24 mouse cellular contexts compared by ENCODE assay signal in the genomic region with DNA sequence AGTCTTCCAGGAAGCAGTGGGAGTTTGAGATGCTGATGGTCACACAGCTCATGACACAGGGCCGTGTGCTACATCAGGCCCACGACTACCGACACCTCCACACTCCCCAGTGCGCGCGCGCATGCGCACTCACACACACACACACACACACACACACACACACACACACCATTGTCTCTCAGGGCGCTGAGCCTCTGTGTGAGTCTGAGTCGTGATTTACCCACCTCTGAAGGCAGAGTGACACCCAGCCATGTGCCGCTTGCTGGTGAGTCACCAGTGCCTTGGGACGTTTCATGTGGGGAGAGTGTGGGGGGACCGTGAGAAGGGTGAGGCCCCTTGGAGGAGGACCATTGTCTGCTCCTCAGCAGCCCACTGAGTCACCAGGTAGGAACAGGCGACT. TPM values are rescaled to one million over a fixed set of nuclear protein-coding genes. Genes with fewer than 3 reads are reported as not detected.
DNase-seq lines count a peak whose midpoint lies in the region; ATAC-seq lines count a peak whose summit lies in the region.
"Had no signal": no experiment of that assay in that cellular context is flagged by ENCODE, and none has a peak within 500 bp of the region (broad histone marks: within the 10 kb centered on the region; RNA-seq: fewer than 3 reads in every experiment).

No protein-coding gene starts in this region.

- no peak for DNase-seq in hindbrain, embryonic 10.5 days (ENCODE audit: low spot score)
- DNase-seq in right cerebral cortex, adult 2 months (ENCODE audit: low spot score in 2 of 2), result peak; percentile 49 to 65
- no peak for DNase-seq in right cerebral cortex, postnatal 14 days
- peak; percentile 31 to 69 for DNase-seq in left cerebral cortex, postnatal 25 days (ENCODE audit: low spot score in 2 of 2)
- DNase-seq in lung, postnatal 4 days, result no peak
- no peak for DNase-seq in adrenal gland, adult (ENCODE audit: inconsistent age in 2 of 2, low spot score in 1 of 2)
- DNase-seq: adrenal gland, postnatal 25 days; cerebellum, adult 2 months; gastrocnemius, postnatal 36 days; heart, postnatal 4 days; kidney, adult 18-20 months; liver, embryonic 13.5 days; lung, embryonic 14.5 days; lung, postnatal 36 days; retina, postnatal 1 day; thymus, adult 2 months had no signal

- ATAC-seq in hindbrain, embryonic 15.5 days (ENCODE audit: low FRiP score, low read depth), result peak; percentile 19; the same call in 1 of the 2 replicates
- ATAC-seq: activated CD4-positive, CD25-positive, alpha-beta regulatory T cell, adult 4 months had no signal

- no peak overlapping the region for H3K27ac ChIP-seq in hindbrain, embryonic 15.5 days (replicated peaks)
- H3K27ac ChIP-seq in hindbrain, embryonic 10.5 days, result no peak overlapping the region
- H3K27ac ChIP-seq: embryonic facial prominence, embryonic 10.5 days; forebrain, embryonic 12.5 days; heart, embryonic 15.5 days; kidney, postnatal 0 days; limb, embryonic 13.5 days; liver, embryonic 13.5 days; stomach, embryonic 15.5 days had no signal

- no peak overlapping the region for H3K4me2 ChIP-seq in hindbrain, embryonic 15.5 days
- H3K4me2 ChIP-seq: forebrain, embryonic 12.5 days; heart, embryonic 15.5 days; limb, embryonic 13.5 days; liver, embryonic 13.5 days; lung, embryonic 14.5 days; stomach, embryonic 15.5 days had no signal

- H3K4me1 ChIP-seq in hindbrain, embryonic 15.5 days (replicated peaks), result no peaks in the 10 kb centered on the region
- H3K4me1 ChIP-seq in hindbrain, embryonic 10.5 days (replicated peaks), result peaks cover 10% of the 10 kb centered on the region; the same call in 1 of the 2 replicates
- H3K4me1 ChIP-seq: heart, embryonic 15.5 days; limb, embryonic 13.5 days; liver, embryonic 13.5 days; stomach, embryonic 15.5 days had no signal

- H3K27me3 ChIP-seq in hindbrain, embryonic 15.5 days, result no peaks in the 10 kb centered on the region
- no peaks in the 10 kb centered on the region for H3K27me3 ChIP-seq in hindbrain, embryonic 10.5 days (ENCODE audit: insufficient read depth, poor library complexity, severe bottlenecking)
- H3K27me3 ChIP-seq: limb, embryonic 13.5 days; liver, embryonic 13.5 days; stomach, embryonic 15.5 days had no signal

- intact Hi-C loops in left cerebral cortex, postnatal 25 days (cut with DNase I), result no loop called here

- 87% methylated on average over 14 of the region's 14 CpGs for WGBS in hindbrain, embryonic 15.5 days
- WGBS in hindbrain, embryonic 10.5 days, result 89% methylated on average over 14 of the region's 14 CpGs

- H3K4me3 ChIP-seq in hindbrain, embryonic 15.5 days, result no peak overlapping the region
- no peak overlapping the region for H3K4me3 ChIP-seq in hindbrain, embryonic 10.5 days
- H3K4me3 ChIP-seq: embryonic facial prominence, embryonic 10.5 days; forebrain, embryonic 12.5 days; heart, embryonic 15.5 days; limb, embryonic 13.5 days; liver, embryonic 13.5 days; stomach, embryonic 15.5 days had no signal

- no peak overlapping the region for H3K9ac ChIP-seq in hindbrain, embryonic 15.5 days
- H3K9ac ChIP-seq: forebrain, embryonic 12.5 days; heart, embryonic 15.5 days; limb, embryonic 13.5 days; liver, embryonic 13.5 days; lung, embryonic 14.5 days; stomach, embryonic 15.5 days had no signal

- no peaks in the 10 kb centered on the region for H3K9me3 ChIP-seq in hindbrain, embryonic 15.5 days
- 0 out of 2 replicates have a peak, but pooled peaks cover 2% of the 10 kb centered on the region for H3K9me3 ChIP-seq in hindbrain, embryonic 10.5 days
- H3K9me3 ChIP-seq: embryonic facial prominence, embryonic 10.5 days; forebrain, embryonic 12.5 days; heart, embryonic 15.5 days; limb, embryonic 13.5 days; liver, embryonic 13.5 days; stomach, embryonic 15.5 days had no signal

- no peaks in the 10 kb centered on the region for H3K36me3 ChIP-seq in hindbrain, embryonic 15.5 days
- H3K36me3 ChIP-seq in hindbrain, embryonic 10.5 days, result no peaks in the 10 kb centered on the region
- H3K36me3 ChIP-seq: embryonic facial prominence, embryonic 10.5 days; forebrain, embryonic 12.5 days; heart, embryonic 15.5 days; limb, embryonic 13.5 days; liver, embryonic 13.5 days; stomach, embryonic 15.5 days had no signal

RNA-seq across cellular contexts. Expression of a gene that starts 7.4 kb away (rescaled TPM):
- 8.8 TPM in 2 replicates for polyA plus RNA-seq in hindbrain, embryonic 15.5 days (2015; fragmentation: Nextera tagmentation; extraction: Ambion mirVana)
- polyA plus RNA-seq in hindbrain, embryonic 10.5 days (2016; fragmentation: Nextera tagmentation; extraction: Ambion mirVana), result 8.4 and 9.2 TPM in 2 replicates
- 100 to 1,000 TPM; 114 to 145 TPM for total RNA-seq in left cerebral cortex, postnatal 25 days (2021)

Comparison
In these comparisons a context has a peak if more than half of its experiments do, and no peak if none do; other contexts are left out.
1. DNase-seq: peak in right cerebral cortex, adult 2 months (2 of 2) and left cerebral cortex, postnatal 25 days (2 of 2); none in hindbrain, embryonic 10.5 days (single experiment), right cerebral cortex, postnatal 14 days (single experiment), lung, postnatal 4 days (0 of 2) and adrenal gland, adult (0 of 2).